Mouse (Mus musculus) thymus, adult 2 months (tissue): ENCODE data around the gene Nrg4. TPM values are rescaled to one million over a fixed set of nuclear protein-coding genes. Genes with fewer than 3 reads are reported as not detected.

ENCODE experiments used
- DNase-seq: peaks from one replicate; pipeline ENCODE4 v3.0.0; 2021
- H3K27ac ChIP-seq: fragments of 200-500 bp; 2 replicates; pipeline ENCODE4 v1.5.1; 2012; ENCODE audit warnings: low read length, control low read depth; ENCODE audit not compliant: control insufficient read depth, insufficient read depth
- H3K27me3 ChIP-seq: fragments of 200-500 bp; 2 replicates; pipeline ENCODE4 v1.6.1; 2012; ENCODE audit warnings: mild to moderate bottlenecking, low read length, moderate library complexity, mixed read lengths; ENCODE audit not compliant: control insufficient read depth, insufficient read depth
- H3K36me3 ChIP-seq: fragments of 200-500 bp; 2 replicates; pipeline ENCODE4 v1.6.1; 2012; ENCODE audit warnings: mild to moderate bottlenecking, low read length, moderate library complexity; ENCODE audit not compliant: control insufficient read depth, insufficient read depth
- H3K4me1 ChIP-seq: fragments of 200-500 bp; replicated peaks from 2 replicates; pipeline ENCODE4 v1.6.1; 2012; ENCODE audit warnings: low read length; ENCODE audit not compliant: control insufficient read depth, insufficient read depth
- H3K4me3 ChIP-seq: fragments of 200-500 bp; 2 replicates; pipeline ENCODE4 v1.5.1; 2012; ENCODE audit warnings: mild to moderate bottlenecking, low read length, control low read depth, moderate library complexity; ENCODE audit not compliant: control insufficient read depth, insufficient read depth
- CTCF ChIP-seq: fragments of 200-500 bp; IDR thresholded peaks from 2 replicates; pipeline ENCODE4 v1.5.1; 2012; ENCODE audit warnings: mild to moderate bottlenecking, control low read depth, low read length, moderate library complexity, borderline replicate concordance; ENCODE audit not compliant: control insufficient read depth, poor library complexity, insufficient read depth; ENCODE audit errors: extremely low read depth
- POLR2A ChIP-seq: fragments of 200-500 bp; IDR thresholded peaks from 2 replicates; pipeline ENCODE4 v1.6.1; 2012; ENCODE audit warnings: mild to moderate bottlenecking, low read length, control low read depth, moderate library complexity; ENCODE audit not compliant: control insufficient read depth, poor library complexity, insufficient read depth; ENCODE audit errors: extremely low read depth
- WGBS: fragments of 180-500 bp; shearing (Covaris S2); methylation state at CpG from one replicate; pipeline ENCODE4 v1.1.7; 2018; 5-methylcytosine and 5-hydroxymethylcytosine counted together
- polyA plus RNA-seq: library from polyadenylated mRNA; depleted of rRNA; stranded (reverse); fragments of >200 nt; gene quantifications from 2 replicates; pipeline ENCODE4 v1.2.3, GENCODE M21; 2012

Gene Nrg4
- polyA plus RNA-seq, 1 experiment: 6.3 TPM

- Histone ChIP-seq H3K27me3 (no peaks in the 10 kb centered on the region), H3K4me3 (no peak overlapping the region), H3K4me1 (no peaks in the 10 kb centered on the region), H3K27ac (no peak overlapping the region), H3K36me3 (no peaks in the 10 kb centered on the region)
- WGBS: 43% methylated on average over 2 of the region's 2 CpGs
- no peak for TF ChIP-seq CTCF
- TF ChIP-seq POLR2A: no peak
- DNase-seq: no peak
These were observed 19.6 kb downstream of the Nrg4 start for GRCm38 (mm10) chr9:55307066-55307465.

GRCm38 (mm10) chr9:55296221-55296620 is 30.4 kb downstream of the Nrg4 start:
- 46% methylated on average over 2 of the region's 2 CpGs for WGBS
- DNase-seq: no peak
- Histone ChIP-seq H3K4me3 (no peak overlapping the region), H3K36me3 (no peaks in the 10 kb centered on the region), H3K27me3 (no peaks in the 10 kb centered on the region), H3K27ac (no peak overlapping the region), H3K4me1 (no peaks in the 10 kb centered on the region)
- no peak for TF ChIP-seq POLR2A
- no peak for TF ChIP-seq CTCF

- no peaks in the 10 kb centered on the region for H3K36me3 ChIP-seq
- WGBS: 93% methylated on average over 4 of the region's 4 CpGs
- H3K4me1 ChIP-seq: no peaks in the 10 kb centered on the region
- no peaks in the 10 kb centered on the region for H3K27me3 ChIP-seq
- TF ChIP-seq CTCF (no peak), POLR2A (no peak)
- no peak for DNase-seq
- H3K27ac ChIP-seq: no peak overlapping the region
- no peak overlapping the region for H3K4me3 ChIP-seq
These were observed 34.7 kb downstream of the Nrg4 start for GRCm38 (mm10) chr9:55291966-55292365.

- no peak overlapping the region for H3K4me3 ChIP-seq
- 78% methylated on average over 3 of the region's 3 CpGs for WGBS
- no peaks in the 10 kb centered on the region for H3K27me3 ChIP-seq
- no peaks in the 10 kb centered on the region for H3K36me3 ChIP-seq
- no peak overlapping the region for H3K27ac ChIP-seq
- H3K4me1 ChIP-seq: no peaks in the 10 kb centered on the region
- no peak for DNase-seq
- TF ChIP-seq CTCF (no peak), POLR2A (no peak)
These were observed 37.0 kb downstream of the Nrg4 start for GRCm38 (mm10) chr9:55289475-55290198.

- DNase-seq: no peak
- Histone ChIP-seq H3K36me3 (no peaks in the 10 kb centered on the region), H3K27me3 (no peaks in the 10 kb centered on the region), H3K27ac (no peak overlapping the region), H3K4me3 (no peak overlapping the region), H3K4me1 (peaks cover 3% of the 10 kb centered on the region)
- TF ChIP-seq CTCF (no peak), POLR2A (no peak)
- WGBS: 63% methylated on average over 3 of the region's 3 CpGs
These were observed 41.4 kb downstream of the Nrg4 start for GRCm38 (mm10) chr9:55285197-55285596.

GRCm38 (mm10) chr9:55283516-55283915 is 43.1 kb downstream of the Nrg4 start:
- no peak overlapping the region for H3K27ac ChIP-seq
- no peak overlapping the region for H3K4me3 ChIP-seq
- 2% methylated on average over 14 of the region's 14 CpGs for WGBS

More at GRCm38 (mm10) chr9:55283516-55283915, 43.1 kb downstream of the Nrg4 start:
- Histone ChIP-seq H3K4me1 (peaks cover 3% of the 10 kb centered on the region), H3K36me3 (no peaks in the 10 kb centered on the region), H3K27me3 (no peaks in the 10 kb centered on the region)
- TF ChIP-seq POLR2A (no peak), CTCF (no peak)
- DNase-seq: peak; percentile 25
